Mouse (Mus musculus) cerebellum, adult 2 months (tissue): ENCODE measurements around the gene Syngr2. TPM values are rescaled to one million over a fixed set of nuclear protein-coding genes. Genes with fewer than 3 reads are reported as not detected.
"Not testable (repeated sequence)": the region's sequence is repeated elsewhere in the genome, so short reads cannot be mapped to it uniquely, and the experiment has no call there.

Experiments
- DNase-seq, 2 experiments: peaks; one replicate each; pipeline ENCODE4 v3.0.0; 2021
- H3K27ac ChIP-seq: fragments of 200-500 bp; 2 replicates; pipeline ENCODE4 v1.5.1; 2012; ENCODE audit warnings: low read length, control low read depth, inconsistent platforms; ENCODE audit not compliant: insufficient read depth
- H3K27me3 ChIP-seq: fragments of 200-500 bp; 2 replicates; pipeline ENCODE4 v1.6.1; 2012; ENCODE audit warnings: inconsistent platforms, mild to moderate bottlenecking, low read length, moderate library complexity; ENCODE audit not compliant: control insufficient read depth, insufficient read depth
- H3K4me1 ChIP-seq: fragments of 200-500 bp; 2 replicates; pipeline ENCODE4 v1.6.1; 2011; ENCODE audit warnings: low read length; ENCODE audit not compliant: control insufficient read depth, insufficient read depth
- H3K4me3 ChIP-seq: fragments of 200-500 bp; replicated peaks from 2 replicates; pipeline ENCODE3; 2011; ENCODE audit warnings: mild to moderate bottlenecking, low read depth, low read length, control low read depth; ENCODE audit not compliant: insufficient read depth
- CTCF ChIP-seq: fragments of 200-500 bp; IDR thresholded peaks from 2 replicates; pipeline ENCODE4 v1.5.1; 2011; ENCODE audit warnings: low read depth, mild to moderate bottlenecking, control low read depth, low read length, moderate library complexity, borderline replicate concordance; ENCODE audit not compliant: insufficient read depth
- POLR2A ChIP-seq: fragments of 200-500 bp; IDR thresholded peaks from 2 replicates; pipeline ENCODE4 v1.6.1; 2011; ENCODE audit warnings: low read length, control low read depth, borderline replicate concordance; ENCODE audit not compliant: insufficient read depth
- WGBS: fragments of 180-500 bp; shearing (Covaris S2); methylation state at CpG from one replicate; pipeline ENCODE4 v1.1.7; 2018; 5-methylcytosine and 5-hydroxymethylcytosine counted together
- polyA plus RNA-seq: library from polyadenylated mRNA; depleted of rRNA; stranded (reverse); fragments of >200 nt; gene quantifications from 2 replicates; pipeline ENCODE4 v1.2.3, GENCODE M21; 2012

Syngr2 gene
- polyA plus RNA-seq, 1 experiment = 14.7 TPM

DNA sequence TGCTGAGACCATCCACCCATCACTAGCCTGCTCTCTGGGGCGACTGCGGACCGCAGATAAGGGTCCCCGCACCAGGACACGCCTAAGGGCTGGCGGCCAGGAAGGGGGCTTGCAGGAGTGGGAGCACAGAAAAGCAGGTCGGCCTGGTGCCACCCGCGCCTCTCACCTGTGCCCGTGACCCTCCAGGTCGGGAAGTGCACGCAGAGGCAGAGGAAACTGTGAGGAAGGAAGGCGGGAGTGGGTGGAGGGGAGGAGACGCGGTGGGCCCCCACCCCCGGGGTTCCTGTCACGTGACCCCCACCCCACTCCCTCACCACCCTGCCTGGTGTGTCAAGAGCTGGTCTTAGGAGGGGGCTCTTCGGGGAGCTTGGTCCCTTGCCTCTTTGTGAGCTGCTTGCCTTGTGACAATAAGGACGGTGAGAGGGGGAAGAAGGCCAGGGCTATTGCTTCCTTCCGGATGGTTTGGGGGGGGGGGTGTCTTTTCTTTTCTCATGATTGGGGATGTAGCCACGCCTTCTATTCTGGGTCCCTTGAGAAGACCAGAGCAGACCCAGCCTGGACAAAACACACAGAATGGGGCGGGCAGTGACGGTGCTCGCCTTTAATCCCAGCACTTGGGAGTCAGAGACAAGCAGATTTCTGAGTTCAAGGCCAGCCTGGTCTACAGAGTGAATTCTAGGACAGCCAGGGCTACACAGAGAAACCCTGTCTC, 27.3 kb upstream of the Syngr2 start, which contains the start of the genes Tmc8 and Tmc6:
Tmc8 (plus strand) TSS at position 84 of the 712 bp plus-strand sequence.
Tmc6 (minus strand) TSS at position 206 of the 712 bp plus-strand sequence.
- Histone ChIP-seq H3K27ac (no peak within 1 kb of the TSS), H3K4me3 (no peak within 1 kb of the TSS), H3K4me1 (peaks cover 5% of the 10 kb centered on the region; the same call in 1 of the 2 replicates), H3K27me3 (peaks cover 5% of the 10 kb centered on the region; the same call in 1 of the 2 replicates)
- DNase-seq = no peak
- WGBS = 57% methylated on average over 24 of the region's 24 CpGs
- no peak for TF ChIP-seq CTCF
- TF ChIP-seq POLR2A = no peak

DNA sequence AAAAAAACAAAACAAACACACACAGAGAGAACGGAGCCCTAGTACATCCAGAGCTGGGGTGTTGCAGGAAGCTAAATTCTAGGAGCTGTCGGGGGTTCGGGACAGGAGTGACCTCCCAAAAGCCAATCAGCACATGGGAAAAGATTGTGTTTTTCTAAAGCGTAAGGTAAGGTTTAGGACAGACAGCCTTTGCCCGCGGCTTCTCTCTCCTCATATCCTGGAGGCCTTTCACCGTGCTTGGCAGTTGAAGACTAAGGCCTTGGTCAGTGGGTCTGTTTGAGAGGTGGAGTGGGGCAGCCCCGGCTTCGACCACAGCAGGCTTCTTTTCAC, 26.8 kb upstream of the Syngr2 start:
- no peak for DNase-seq
- WGBS = 73% methylated on average over 9 of the region's 9 CpGs
- TF ChIP-seq POLR2A (no peak), CTCF (no peak)

DNA sequence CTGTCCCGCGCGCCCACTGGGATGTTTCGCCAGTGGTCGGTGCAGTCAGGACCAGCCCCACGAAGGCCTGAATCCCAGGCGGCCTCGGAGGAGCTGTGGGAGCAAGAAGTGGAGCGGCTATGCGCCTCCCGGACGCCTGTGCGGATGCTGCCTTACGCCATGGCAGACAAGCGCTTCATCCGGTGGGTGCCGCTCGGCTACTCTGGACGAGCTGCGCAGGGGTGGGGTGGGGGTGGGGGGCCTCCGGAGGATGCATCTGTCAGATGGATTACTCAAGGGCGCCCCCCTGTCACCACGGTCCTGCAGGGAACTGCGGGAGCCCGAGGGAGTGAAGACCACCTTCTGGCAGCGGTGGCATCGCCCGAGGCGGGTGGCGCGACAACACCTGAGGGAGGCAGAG, 26.4 kb upstream of the Syngr2 start:
- Histone ChIP-seq H3K27me3 (peaks cover 5% of the 10 kb centered on the region; the same call in 1 of the 2 replicates), H3K27ac (no peak overlapping the region), H3K4me3 (no peak overlapping the region), H3K4me1 (peaks cover 5% of the 10 kb centered on the region; the same call in 1 of the 2 replicates)
- no peak for TF ChIP-seq POLR2A
- TF ChIP-seq CTCF = peak; percentile 25; the same call in 1 of the 2 replicates
- WGBS = 11% methylated on average over 31 of the region's 31 CpGs
- no peak for DNase-seq

More for the DNA sequence above, 26.8 kb upstream of the Syngr2 start:
- Histone ChIP-seq H3K27me3 (peaks cover 5% of the 10 kb centered on the region; the same call in 1 of the 2 replicates), H3K27ac (no peak overlapping the region), H3K4me1 (peaks cover 5% of the 10 kb centered on the region; the same call in 1 of the 2 replicates), H3K4me3 (no peak overlapping the region)

DNA sequence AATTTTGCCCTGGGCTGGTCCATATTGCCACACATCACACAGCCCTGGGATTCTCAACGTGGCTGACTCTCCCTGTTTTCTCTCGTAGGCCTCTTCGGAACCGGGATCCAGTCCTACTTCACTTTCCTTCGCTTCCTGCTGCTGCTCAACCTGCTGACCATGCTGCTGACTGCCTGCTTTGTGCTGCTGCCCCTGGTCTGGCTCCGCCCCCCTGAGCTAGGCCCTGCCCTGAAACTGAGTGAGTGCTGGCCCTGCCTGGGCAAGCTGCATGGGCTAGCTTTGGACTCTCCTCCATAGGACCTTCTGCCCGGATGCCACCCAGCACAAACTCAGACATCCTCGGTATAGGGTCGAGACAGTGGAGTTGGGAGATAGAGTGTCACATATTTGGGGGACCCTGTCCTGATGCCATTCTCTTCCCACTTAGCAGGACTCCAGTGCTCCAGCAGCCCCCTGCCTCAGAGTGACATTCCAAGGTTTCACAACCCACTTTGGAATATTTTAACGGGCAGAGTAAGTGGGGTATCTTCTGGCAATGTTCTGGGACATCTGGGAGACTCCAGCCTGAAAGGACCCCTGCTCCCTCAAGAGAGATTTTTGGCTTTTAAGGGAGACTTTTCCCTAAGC, 25.7 kb upstream of the Syngr2 start:
- no peak overlapping the region for H3K27ac ChIP-seq
- peaks cover 5% of the 10 kb centered on the region; the same call in 1 of the 2 replicates for H3K27me3 ChIP-seq
- TF ChIP-seq CTCF = no peak
- no peak for TF ChIP-seq POLR2A
- H3K4me3 ChIP-seq = no peak overlapping the region
- no peak for DNase-seq
- 63% methylated on average over 10 of the region's 10 CpGs for WGBS
- peaks cover 5% of the 10 kb centered on the region; the same call in 1 of the 2 replicates for H3K4me1 ChIP-seq

DNA sequence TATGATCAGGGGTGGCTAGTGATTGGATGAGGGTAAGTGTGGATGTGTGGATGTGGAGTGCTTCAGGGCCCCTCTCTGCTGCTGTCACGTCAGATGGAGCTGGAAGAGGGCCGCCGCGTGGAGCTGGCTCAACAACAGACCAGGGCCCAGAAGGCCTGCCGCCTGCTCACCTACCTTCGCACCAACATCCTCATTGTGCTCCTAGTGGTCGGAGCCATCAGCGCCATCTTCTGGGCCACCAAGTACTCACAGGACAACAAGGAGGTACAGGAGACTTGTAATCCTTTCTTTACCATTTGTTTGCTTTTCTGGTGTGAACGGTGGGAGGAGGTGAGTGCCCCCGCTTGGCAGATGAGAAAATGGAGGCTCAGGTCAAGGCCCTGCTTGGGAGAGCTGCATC, 23.2 kb upstream of the Syngr2 start:
- peak; percentile 83 for TF ChIP-seq CTCF
- no peak for TF ChIP-seq POLR2A
- H3K4me1 ChIP-seq = 0 out of 2 replicates have a peak, but pooled peaks cover 2% of the 10 kb centered on the region
- 0 out of 2 replicates have a peak, but pooled peaks cover 3% of the 10 kb centered on the region for H3K27me3 ChIP-seq
- H3K4me3 ChIP-seq = no peak overlapping the region
- H3K27ac ChIP-seq = no peak overlapping the region
- WGBS = 17% methylated on average over 10 of the region's 10 CpGs
- DNase-seq = peak; percentile 65 to 67

GRCm38 (mm10) chr11:117788481-117788880, 21.0 kb upstream of the Syngr2 start:
- not testable (repeated sequence) for H3K4me3 ChIP-seq, H3K27me3 ChIP-seq, H3K4me1 ChIP-seq, DNase-seq, H3K27ac ChIP-seq
- WGBS = 81% methylated on average over 7 of the region's 7 CpGs

GRCm38 (mm10) chr11:117790286-117790685, 19.2 kb upstream of the Syngr2 start:
- TF ChIP-seq POLR2A = no peak
- TF ChIP-seq CTCF = peak; percentile 69
- Histone ChIP-seq H3K27ac (no peak overlapping the region), H3K4me3 (no peak overlapping the region), H3K27me3 (no peaks in the 10 kb centered on the region), H3K4me1 (no peaks in the 10 kb centered on the region)
- WGBS = 8% methylated on average over 14 of the region's 14 CpGs
- peak in 1 of 2 experiments; percentile 54 for DNase-seq

DNA sequence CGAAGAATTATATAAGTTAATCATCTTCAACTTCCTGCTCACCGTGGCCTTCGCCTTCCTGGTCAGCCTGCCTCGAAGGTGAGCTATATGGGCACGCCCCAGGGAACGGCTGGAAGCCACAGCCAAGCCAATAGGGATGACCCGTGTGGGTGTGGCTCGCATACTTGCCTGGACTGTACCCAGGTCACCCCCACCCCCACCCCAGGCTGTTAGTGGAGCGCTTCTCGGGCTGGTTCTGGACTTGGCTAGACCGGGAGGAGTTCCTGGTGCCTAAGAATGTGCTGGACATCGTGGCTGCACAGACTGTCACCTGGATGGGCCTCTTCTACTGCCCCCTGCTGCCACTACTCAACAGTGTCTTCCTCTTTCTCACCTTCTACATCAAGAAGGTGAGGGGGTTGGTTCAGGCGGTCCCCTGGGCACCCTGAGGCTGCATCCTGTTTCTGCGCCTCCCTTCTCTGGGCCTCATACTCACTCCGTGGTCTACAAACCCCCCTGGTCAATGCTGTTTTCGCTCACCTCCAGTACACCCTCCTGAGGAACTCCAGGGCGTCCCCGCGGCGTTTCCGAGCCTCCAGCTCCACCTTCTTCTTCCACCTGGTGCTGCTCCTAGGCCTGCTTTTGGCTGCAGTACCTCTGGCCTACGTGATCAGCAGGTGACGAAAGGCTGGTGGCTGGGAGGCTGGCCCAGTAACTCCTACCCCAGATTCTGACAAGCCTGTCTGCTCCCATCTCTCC, 18.6 kb upstream of the Syngr2 start:
- DNase-seq = no peak
- H3K4me3 ChIP-seq = no peak overlapping the region
- H3K27me3 ChIP-seq = no peaks in the 10 kb centered on the region
- TF ChIP-seq CTCF (no peak), POLR2A (no peak)
- no peak overlapping the region for H3K27ac ChIP-seq
- 55% methylated on average over 23 of the region's 23 CpGs for WGBS
- no peaks in the 10 kb centered on the region for H3K4me1 ChIP-seq
